Mouse (Mus musculus) neural tube, embryonic 11.5 days (tissue): ENCODE measurements around the gene Hvcn1. TPM values are rescaled to one million over a fixed set of nuclear protein-coding genes. Genes with fewer than 3 reads are reported as not detected.

Source experiments
- ATAC-seq: fragments of 200-750 bp; cut with Nextera tagmentation; 2 replicates; pipeline ENCODE4 v1.8.0; 2017; ENCODE audit warnings: moderate number of reproducible peaks, mild to moderate bottlenecking, moderate TSS enrichment, moderate library complexity; ENCODE audit not compliant: insufficient read depth, low FRiP score, low TSS enrichment
- DNase-seq: peaks from one replicate; pipeline ENCODE4 v3.0.0-alpha.2; 2015; ENCODE audit warnings: low spot score
- H3K27ac ChIP-seq: fragments of 300-500 bp; sonication (generic); 2 replicates; pipeline ENCODE4 v1.5.1; 2014; ENCODE audit warnings: low read depth, mild to moderate bottlenecking, low read length
- H3K27me3 ChIP-seq: fragments of 300-500 bp; sonication (generic); 2 replicates; pipeline ENCODE4 v1.6.1; 2014; ENCODE audit warnings: mild to moderate bottlenecking, low read length, mixed read lengths; ENCODE audit not compliant: control insufficient read depth, insufficient read depth
- H3K36me3 ChIP-seq: fragments of 300-500 bp; sonication (generic); 2 replicates; pipeline ENCODE4 v1.6.1; 2014; ENCODE audit warnings: mild to moderate bottlenecking, low read length, moderate library complexity, mixed read lengths; ENCODE audit not compliant: control insufficient read depth, insufficient read depth
- H3K4me1 ChIP-seq: fragments of 300-500 bp; sonication (generic); 2 replicates; pipeline ENCODE4 v1.6.1; 2014; ENCODE audit warnings: low read length, mixed read lengths; ENCODE audit not compliant: control insufficient read depth, insufficient read depth
- H3K4me2 ChIP-seq: fragments of 300-500 bp; sonication (generic); 2 replicates; pipeline ENCODE4 v1.6.1; 2014; ENCODE audit warnings: low read depth, mild to moderate bottlenecking, moderate library complexity
- H3K4me3 ChIP-seq: fragments of 300-500 bp; sonication (generic); 2 replicates; pipeline ENCODE4 v1.5.1; 2014; ENCODE audit warnings: low read depth, low read length
- H3K9ac ChIP-seq: fragments of 300-500 bp; sonication (generic); 2 replicates; pipeline ENCODE4 v1.6.1; 2014; ENCODE audit warnings: mild to moderate bottlenecking, low read length
- H3K9me3 ChIP-seq: fragments of 300-500 bp; sonication (generic); 2 replicates; pipeline ENCODE4 v1.6.1; 2016; ENCODE audit warnings: low read length; ENCODE audit not compliant: control insufficient read depth
- WGBS: fragments of 180-500 bp; shearing (Covaris S2); extraction: QIAGEN DNeasy Blood & Tissue Kit; methylation state at CpG from one replicate; pipeline ENCODE4 v1.1.7; 2014; 5-methylcytosine and 5-hydroxymethylcytosine counted together
- polyA plus RNA-seq: library from polyadenylated mRNA; unstranded; fragments of >200 nt; fragmentation: Nextera tagmentation; extraction: Ambion mirVana; gene quantifications from 2 replicates; pipeline ENCODE4 v1.2.1, GENCODE M21; 2014

The Hvcn1 gene
- polyA plus RNA-seq, 1 experiment from 2014 or later = 5.6 TPM

DNA sequence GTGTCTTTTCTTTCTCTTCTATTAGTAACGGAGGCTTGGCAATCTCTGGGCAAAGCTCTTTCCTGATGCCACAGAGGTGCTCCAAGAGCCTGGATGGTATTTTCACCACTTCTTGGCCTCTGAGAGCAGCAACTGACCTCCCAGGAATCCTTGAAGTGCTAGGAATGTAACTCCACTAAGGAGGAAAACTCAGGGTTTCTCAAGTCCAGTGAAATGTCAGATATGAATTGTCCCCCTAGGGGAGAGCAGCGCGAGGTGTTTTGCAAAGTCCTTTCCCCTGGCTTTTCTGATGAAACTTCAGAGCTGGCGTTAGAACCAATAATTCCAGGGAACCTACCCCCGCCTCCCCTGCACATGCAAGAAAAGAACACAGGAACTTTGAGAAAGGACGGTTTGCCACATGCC, 73.8 kb downstream of the Hvcn1 start:
- no peak overlapping the region for H3K4me2 ChIP-seq

DNA sequence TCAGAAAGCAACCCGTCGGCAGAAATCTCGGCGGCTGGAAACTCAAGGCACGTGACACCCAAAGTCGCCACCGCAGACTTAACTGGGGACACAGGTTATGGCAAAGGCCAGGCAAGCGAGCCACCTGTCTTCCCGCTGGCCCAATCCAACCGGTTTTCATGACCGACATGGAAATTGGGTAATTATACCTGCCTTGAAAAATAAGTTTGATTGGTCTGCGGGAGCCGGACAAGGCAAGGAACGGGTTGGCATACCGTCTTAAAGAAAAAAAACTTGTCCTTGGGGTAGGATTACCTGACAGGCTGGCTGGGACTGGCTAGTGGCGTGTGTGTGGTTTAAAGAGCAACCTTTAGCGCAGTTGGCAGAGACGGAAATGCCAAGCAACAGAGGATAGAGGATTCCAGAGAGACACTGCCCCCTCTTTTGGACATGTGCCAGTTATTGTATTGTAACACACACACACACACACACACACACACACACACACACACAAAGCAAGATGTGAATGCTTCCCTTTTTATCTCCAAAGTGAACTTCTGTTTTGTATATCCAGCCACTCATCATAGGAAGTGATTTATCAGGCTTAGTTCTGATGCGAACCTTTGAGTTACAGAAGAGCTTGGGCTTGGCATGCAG, 74.3 kb downstream of the Hvcn1 start:
- H3K9ac ChIP-seq = no peak overlapping the region
- no peaks in the 10 kb centered on the region for H3K9me3 ChIP-seq
- WGBS = 47% methylated on average over 19 of the region's 19 CpGs
- no peak for DNase-seq
- no peaks in the 10 kb centered on the region for H3K36me3 ChIP-seq
- no peak overlapping the region for H3K4me2 ChIP-seq
- no peak for ATAC-seq
- H3K4me1 ChIP-seq = peaks cover 5% of the 10 kb centered on the region; the same call in 1 of the 2 replicates
- H3K4me3 ChIP-seq = no peak overlapping the region
- H3K27ac ChIP-seq = no peak overlapping the region
- no peaks in the 10 kb centered on the region for H3K27me3 ChIP-seq

More for the DNA sequence above, 73.8 kb downstream of the Hvcn1 start:
- H3K9ac ChIP-seq = no peak overlapping the region
- ATAC-seq = no peak
- H3K4me3 ChIP-seq = no peak overlapping the region
- H3K9me3 ChIP-seq = no peaks in the 10 kb centered on the region
- 64% methylated on average over 6 of the region's 6 CpGs for WGBS
- no peaks in the 10 kb centered on the region for H3K27me3 ChIP-seq
- H3K36me3 ChIP-seq = no peaks in the 10 kb centered on the region
- H3K27ac ChIP-seq = no peak overlapping the region
- no peak for DNase-seq
- H3K4me1 ChIP-seq = peaks cover 3% of the 10 kb centered on the region; the same call in 1 of the 2 replicates

DNA sequence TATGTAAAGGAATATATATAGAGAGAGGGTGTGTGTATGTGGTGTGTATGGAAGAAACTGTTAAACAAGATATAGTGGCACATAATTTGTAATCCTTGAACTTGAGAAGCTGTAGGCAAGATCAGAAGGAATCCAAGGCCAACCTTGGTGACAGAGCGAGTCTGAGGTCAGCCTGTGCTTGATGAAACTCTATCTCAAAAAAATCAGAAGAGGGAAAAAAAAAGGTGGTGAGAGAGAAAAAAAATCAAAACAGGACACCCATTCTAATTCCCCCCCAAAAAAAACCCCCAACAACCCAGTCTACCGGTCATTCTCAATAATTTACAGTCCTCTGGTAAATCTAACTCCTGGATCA, 77.2 kb downstream of the Hvcn1 start:
- peaks cover 5% of the 10 kb centered on the region; the same call in 1 of the 2 replicates for H3K4me1 ChIP-seq
- H3K9ac ChIP-seq = no peak overlapping the region
- H3K27ac ChIP-seq = no peak overlapping the region
- no peak for DNase-seq
- no peaks in the 10 kb centered on the region for H3K9me3 ChIP-seq
- H3K4me2 ChIP-seq = no peak overlapping the region
- H3K27me3 ChIP-seq = no peaks in the 10 kb centered on the region
- ATAC-seq = no peak
- 30% methylated on average over 2 of the region's 2 CpGs for WGBS
- H3K4me3 ChIP-seq = no peak overlapping the region
- peaks cover 2% of the 10 kb centered on the region; the same call in 1 of the 2 replicates for H3K36me3 ChIP-seq

DNA sequence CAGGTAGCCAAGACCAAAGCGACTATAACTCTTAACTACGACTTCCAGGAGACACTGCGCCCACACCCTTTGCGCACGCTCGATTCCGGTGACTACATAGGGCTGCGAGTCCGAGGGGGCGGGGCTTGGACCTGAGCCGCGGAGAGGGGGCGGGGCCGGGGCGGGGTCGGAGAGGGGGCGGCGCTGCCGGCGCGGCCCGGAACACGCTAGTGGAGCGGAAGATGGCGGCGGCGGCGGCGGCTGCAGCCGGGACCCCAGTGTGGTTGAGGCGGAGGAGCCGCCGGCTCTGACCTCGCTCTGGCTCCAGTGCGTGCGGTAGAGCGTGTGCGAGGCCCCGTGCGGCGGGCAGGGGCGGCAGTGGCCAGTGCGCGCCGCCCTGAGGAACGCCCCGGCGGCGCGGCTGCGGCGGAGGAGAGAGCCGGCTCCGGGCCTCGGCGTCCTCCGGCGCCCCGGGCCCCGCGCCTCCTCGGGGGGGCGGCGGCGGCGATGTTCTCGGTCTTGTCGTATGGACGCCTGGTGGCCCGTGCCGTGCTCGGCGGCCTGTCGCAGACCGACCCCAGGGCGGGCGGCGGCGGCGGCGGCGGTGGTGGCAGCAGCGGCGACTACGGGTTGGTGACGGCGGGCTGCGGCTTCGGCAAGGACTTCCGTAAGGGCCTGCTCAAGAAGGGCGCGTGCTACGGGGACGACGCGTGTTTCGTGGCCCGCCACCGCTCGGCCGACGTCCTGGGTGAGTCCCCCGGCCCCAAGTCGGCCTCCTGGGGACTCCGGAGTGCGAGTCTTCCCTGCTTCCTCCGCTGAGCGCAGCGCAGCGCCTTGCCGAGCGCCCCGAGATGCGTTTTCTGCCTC, 77.8 kb downstream of the Hvcn1 start, which contains the start of gene Pptc7:
Pptc7 (plus strand) TSS at position 183 of the 846 bp plus-strand sequence.
- peak within 1 kb of the TSS; percentile 67 for H3K27ac ChIP-seq
- H3K27me3 ChIP-seq = no peaks in the 10 kb centered on the region
- peaks cover 2% of the 10 kb centered on the region; the same call in 1 of the 2 replicates for H3K36me3 ChIP-seq
- ATAC-seq (peak; percentile 93), DNase-seq (peak; percentile 92)
- H3K4me3 ChIP-seq = peak within 1 kb of the TSS; percentile 94
- no peaks in the 10 kb centered on the region for H3K9me3 ChIP-seq
- H3K9ac ChIP-seq = peak within 1 kb of the TSS; percentile 79
- H3K4me1 ChIP-seq = peaks cover 5% of the 10 kb centered on the region; the same call in 1 of the 2 replicates
- under 1% methylated on average over 82 of the region's 114 CpGs for WGBS
- H3K4me2 ChIP-seq = peak within 1 kb of the TSS; percentile 99

DNA sequence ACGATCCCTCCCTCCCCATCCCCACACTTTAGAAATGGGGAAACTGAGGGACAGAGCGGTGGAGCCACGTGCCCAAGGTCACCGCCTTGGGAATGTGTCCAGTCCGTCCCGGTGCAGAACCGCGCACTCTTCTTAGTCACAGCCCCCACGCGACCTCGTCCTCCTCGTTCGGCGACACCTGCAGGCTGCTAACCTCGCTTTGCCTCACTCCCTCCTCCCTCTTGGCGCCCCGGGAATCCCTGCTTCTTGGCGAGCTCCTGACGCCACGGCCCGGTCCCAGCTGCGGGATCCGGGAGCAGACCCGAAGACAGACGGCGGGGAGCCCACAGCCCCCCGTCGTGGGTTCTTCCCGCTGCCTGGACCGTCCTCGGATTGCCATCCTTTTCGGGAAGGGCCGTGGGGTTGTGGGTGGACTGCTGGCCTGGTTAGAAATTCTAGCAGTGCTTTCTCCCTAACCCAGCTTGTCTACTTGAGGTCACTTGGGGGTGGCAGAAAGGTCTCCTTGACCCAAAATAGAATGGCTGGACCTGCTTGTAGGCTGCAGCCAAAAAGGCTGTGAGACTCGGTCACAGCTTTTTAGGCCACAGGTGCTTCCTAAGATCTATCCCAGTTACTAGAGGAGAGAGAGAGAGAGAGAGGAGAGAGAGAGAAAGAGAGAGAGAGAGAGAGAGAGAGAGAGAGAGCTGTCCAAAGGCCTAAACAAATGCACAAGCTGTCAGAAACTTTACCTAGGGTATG, 78.6 kb downstream of the Hvcn1 start:
- H3K4me2 ChIP-seq = peak overlapping the region; percentile 99
- peaks cover 5% of the 10 kb centered on the region; the same call in 1 of the 2 replicates for H3K4me1 ChIP-seq
- ATAC-seq (no peak; the same call in 1 of the 2 replicates), DNase-seq (peak; percentile 49)
- peaks cover 2% of the 10 kb centered on the region; the same call in 1 of the 2 replicates for H3K36me3 ChIP-seq
- WGBS = under 1% methylated on average over 34 of the region's 34 CpGs
- H3K9ac ChIP-seq = peak overlapping the region; percentile 79
- H3K9me3 ChIP-seq = no peaks in the 10 kb centered on the region
- H3K4me3 ChIP-seq = peak overlapping the region; percentile 94
- no peak overlapping the region for H3K27ac ChIP-seq
- no peaks in the 10 kb centered on the region for H3K27me3 ChIP-seq

DNA sequence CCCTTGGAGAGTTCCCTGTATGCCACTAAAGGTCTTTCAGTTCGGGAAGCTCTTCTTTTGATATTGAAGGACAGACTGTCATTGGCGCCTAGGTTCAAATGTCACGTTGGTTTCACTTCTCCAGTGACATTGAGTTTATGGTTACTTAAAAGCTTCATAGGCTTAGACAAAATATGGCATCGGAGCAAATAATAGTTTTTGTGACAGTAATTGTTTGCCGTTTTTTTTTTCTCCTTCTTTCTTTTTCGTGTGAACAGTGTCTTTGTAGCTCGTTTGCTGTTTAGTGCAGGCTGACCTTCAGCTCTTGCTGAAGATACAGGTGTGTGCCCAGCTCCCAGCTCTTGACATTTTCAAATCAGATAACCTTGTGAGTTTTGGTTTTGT, 79.2 kb downstream of the Hvcn1 start:
- Histone ChIP-seq H3K36me3 (peaks cover 2% of the 10 kb centered on the region; the same call in 1 of the 2 replicates), H3K27me3 (no peaks in the 10 kb centered on the region), H3K4me1 (peaks cover 5% of the 10 kb centered on the region; the same call in 1 of the 2 replicates), H3K4me2 (peak overlapping the region; percentile 99), H3K4me3 (peak overlapping the region; percentile 94), H3K27ac (no peak overlapping the region), H3K9ac (no peak overlapping the region), H3K9me3 (no peaks in the 10 kb centered on the region)
- ATAC-seq = no peak
- 53% methylated on average over 7 of the region's 7 CpGs for WGBS
- no peak for DNase-seq

DNA sequence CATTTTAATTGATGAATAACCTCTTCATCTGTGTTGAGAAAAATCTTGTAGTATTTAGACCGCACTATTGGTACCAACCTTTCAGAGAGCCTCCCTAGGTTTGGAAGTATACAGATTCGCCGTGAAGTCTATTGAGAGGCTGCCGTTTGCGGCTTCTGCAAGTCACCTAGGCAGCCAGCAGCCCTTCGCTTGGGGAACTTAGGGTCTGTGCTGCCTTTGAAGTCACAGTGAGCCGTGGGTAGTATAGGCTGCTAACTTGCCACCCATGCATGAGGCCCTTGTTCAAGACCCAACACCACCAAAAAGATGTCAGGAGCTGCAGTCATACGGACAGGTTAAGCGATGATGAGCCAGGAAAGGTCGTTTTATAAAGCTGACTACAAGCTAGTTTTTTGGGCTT, 79.6 kb downstream of the Hvcn1 start:
- WGBS = 87% methylated on average over 10 of the region's 10 CpGs
- H3K4me2 ChIP-seq = no peak overlapping the region
- no peak for ATAC-seq
- peaks cover 5% of the 10 kb centered on the region; the same call in 1 of the 2 replicates for H3K4me1 ChIP-seq
- no peak overlapping the region for H3K4me3 ChIP-seq
- H3K9me3 ChIP-seq = no peaks in the 10 kb centered on the region
- H3K27me3 ChIP-seq = no peaks in the 10 kb centered on the region
- no peak for DNase-seq
- H3K36me3 ChIP-seq = peaks cover 2% of the 10 kb centered on the region; the same call in 1 of the 2 replicates
- no peak overlapping the region for H3K27ac ChIP-seq
- no peak overlapping the region for H3K9ac ChIP-seq

DNA sequence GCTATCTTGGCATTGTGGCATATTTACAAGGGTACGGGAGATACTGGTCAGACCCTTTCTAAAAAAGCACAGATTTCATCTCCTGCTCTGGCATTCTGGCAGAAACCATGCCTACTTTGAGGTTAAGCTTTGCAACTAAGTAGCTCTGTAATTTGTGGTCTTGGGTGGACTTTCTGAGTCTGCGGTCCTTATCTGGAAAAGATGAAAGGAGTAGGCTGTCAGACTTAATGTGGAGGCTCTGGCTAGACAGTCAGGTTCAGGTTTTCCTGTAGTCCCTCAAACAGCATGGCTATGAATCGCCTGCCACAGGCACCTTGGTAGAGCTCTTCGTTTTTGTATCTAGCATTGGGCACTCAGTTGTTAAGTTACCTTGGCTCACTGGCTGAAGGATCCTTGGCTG, 80.4 kb downstream of the Hvcn1 start:
- peaks cover 5% of the 10 kb centered on the region; the same call in 1 of the 2 replicates for H3K4me1 ChIP-seq

More for the DNA sequence above, 80.4 kb downstream of the Hvcn1 start:
- no peak overlapping the region for H3K9ac ChIP-seq
- no peak overlapping the region for H3K4me3 ChIP-seq
- H3K4me2 ChIP-seq = no peak overlapping the region
- H3K27ac ChIP-seq = no peak overlapping the region
- no peak for ATAC-seq
- no peaks in the 10 kb centered on the region for H3K9me3 ChIP-seq
- WGBS = 88% methylated on average over 4 of the region's 4 CpGs
- H3K27me3 ChIP-seq = no peaks in the 10 kb centered on the region
- H3K36me3 ChIP-seq = peaks cover 2% of the 10 kb centered on the region; the same call in 1 of the 2 replicates
- DNase-seq = no peak
